Mouse (Mus musculus) kidney, postnatal 14 days (tissue): ENCODE data around the gene Traf6.
"Not testable (repeated sequence)": the region's sequence is repeated elsewhere in the genome, so short reads cannot be mapped to it uniquely, and the experiment has no call there.

Experiments used
- DNase-seq: peaks from one replicate; pipeline ENCODE4 v3.0.0; 2022; ENCODE audit warnings: mixed read lengths

Gene Traf6

GRCm38 (mm10) chr2:101695584-101695983 is 17.4 kb downstream of the Traf6 start:
- DNase-seq = no peak

GRCm38 (mm10) chr2:101699284-101699683 is 21.1 kb downstream of the Traf6 start:
- DNase-seq = no peak

GRCm38 (mm10) chr2:101705941-101706485 is 27.8 kb downstream of the Traf6 start:
- DNase-seq = peak; percentile 17

GRCm38 (mm10) chr2:101711608-101712007 is 33.4 kb downstream of the Traf6 start:
- DNase-seq = no peak

GRCm38 (mm10) chr2:101715650-101716323 is 37.6 kb downstream of the Traf6 start:
- DNase-seq = no peak

- DNase-seq = no peak
These were observed 38.9 kb downstream of the Traf6 start for GRCm38 (mm10) chr2:101717162-101717561.

- no peak for DNase-seq
These were observed 43.6 kb downstream of the Traf6 start for GRCm38 (mm10) chr2:101721835-101722234.

- no peak for DNase-seq
These were observed 44.4 kb downstream of the Traf6 start for GRCm38 (mm10) chr2:101722370-101723332.

- no peak for DNase-seq
These were observed 45.2 kb downstream of the Traf6 start for GRCm38 (mm10) chr2:101723333-101723881.

GRCm38 (mm10) chr2:101727787-101728186 is 49.6 kb downstream of the Traf6 start:
- DNase-seq = no peak

- no peak for DNase-seq
These were observed 51.2 kb downstream of the Traf6 start for GRCm38 (mm10) chr2:101729472-101729871.

GRCm38 (mm10) chr2:101730972-101731371 is 52.7 kb downstream of the Traf6 start:
- peak; percentile 58 for DNase-seq

GRCm38 (mm10) chr2:101732777-101733210 is 54.6 kb downstream of the Traf6 start:
- DNase-seq = no peak

GRCm38 (mm10) chr2:101733564-101733963 is 55.3 kb downstream of the Traf6 start:
- peak; percentile 76 for DNase-seq

- DNase-seq = no peak
These were observed 61.7 kb downstream of the Traf6 start for GRCm38 (mm10) chr2:101739914-101740313.

- DNase-seq = no peak
These were observed 63.4 kb downstream of the Traf6 start for GRCm38 (mm10) chr2:101741653-101742052.

- DNase-seq = no peak
These were observed 64.0 kb downstream of the Traf6 start for GRCm38 (mm10) chr2:101742072-101742860.

GRCm38 (mm10) chr2:101745656-101746055 is 67.4 kb downstream of the Traf6 start:
- not testable (repeated sequence) for DNase-seq

GRCm38 (mm10) chr2:101746537-101746936 is 68.3 kb downstream of the Traf6 start:
- DNase-seq = no peak
